Mouse (Mus musculus) CD4-positive, CD25-positive, alpha-beta regulatory T cell, adult 4 months (primary cell): ENCODE measurements around the gene Fxr2. TPM values are rescaled to one million over a fixed set of nuclear protein-coding genes. Genes with fewer than 3 reads are reported as not detected.
"Not testable (repeated sequence)": the region's sequence is repeated elsewhere in the genome, so short reads cannot be mapped to it uniquely, and the experiment has no call there.

ENCODE experiments used
- ATAC-seq: one replicate; pipeline ENCODE4 v1.8.0; 2017
- polyA plus RNA-seq, 2 experiments: library from polyadenylated mRNA; unstranded; fragments of 100-300 nt; shearing (Covaris generic); gene quantifications; one replicate each; pipeline ENCODE4 v1.2.1; 2017

Gene Fxr2
- polyA plus RNA-seq, 2 experiments from 2014 or later: 11.0 to 11.2 TPM

DNA sequence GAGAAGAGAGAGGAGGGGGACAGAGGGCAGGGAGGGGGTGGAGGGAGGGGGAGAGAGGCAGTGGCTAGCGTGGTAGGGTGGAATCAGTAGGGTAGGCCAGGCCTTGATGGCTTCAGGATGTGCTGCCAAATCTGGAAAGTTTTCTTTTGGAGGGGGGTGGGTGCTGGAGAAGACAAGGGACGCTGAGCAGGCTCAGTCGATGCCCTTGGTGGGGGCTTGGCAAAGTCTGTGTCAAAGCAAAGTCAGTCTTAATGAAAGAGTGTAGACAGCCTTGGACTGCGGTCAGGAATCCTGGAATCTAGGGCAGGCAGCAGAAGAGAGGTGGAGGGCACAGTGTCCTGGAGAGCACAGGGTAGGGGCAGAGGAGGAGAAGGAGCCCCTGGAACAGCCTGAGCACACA lies 21.9 kb upstream of the Fxr2 start:
- ATAC-seq: no peak

DNA sequence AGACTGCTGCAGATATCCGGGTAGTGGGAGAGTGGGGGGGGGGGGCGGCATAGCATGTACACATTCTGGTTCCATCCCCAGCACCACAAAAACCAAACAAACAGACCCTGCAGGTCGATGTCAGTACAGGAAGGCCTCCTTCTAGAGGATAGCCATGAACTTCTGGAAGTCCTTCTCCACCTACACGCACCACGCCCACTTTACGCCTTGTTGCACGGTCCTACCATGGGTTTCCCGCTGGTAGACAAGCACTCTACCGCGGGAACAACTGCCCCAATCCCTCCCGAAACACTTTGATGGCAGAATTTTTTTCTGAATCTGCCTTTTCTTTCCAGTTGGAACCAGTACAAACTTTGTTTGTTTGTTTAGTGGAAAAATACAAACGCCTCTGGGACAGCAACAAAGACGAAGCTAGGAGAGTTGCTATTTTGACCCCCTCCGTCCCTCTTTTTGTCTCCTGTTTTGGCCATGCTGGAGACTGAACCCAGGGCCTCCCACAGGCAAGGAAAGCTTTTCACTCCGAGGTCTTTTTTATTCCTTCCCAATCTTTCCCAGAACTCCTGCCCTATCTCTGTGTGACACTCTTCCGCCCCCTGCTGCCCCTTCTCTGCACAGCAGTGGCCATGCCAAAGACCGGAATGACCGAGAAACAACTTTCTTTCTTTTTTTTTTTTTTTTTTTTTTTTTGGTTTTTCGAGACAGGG lies 19.1 kb upstream of the Fxr2 start:
- ATAC-seq: no peak

DNA sequence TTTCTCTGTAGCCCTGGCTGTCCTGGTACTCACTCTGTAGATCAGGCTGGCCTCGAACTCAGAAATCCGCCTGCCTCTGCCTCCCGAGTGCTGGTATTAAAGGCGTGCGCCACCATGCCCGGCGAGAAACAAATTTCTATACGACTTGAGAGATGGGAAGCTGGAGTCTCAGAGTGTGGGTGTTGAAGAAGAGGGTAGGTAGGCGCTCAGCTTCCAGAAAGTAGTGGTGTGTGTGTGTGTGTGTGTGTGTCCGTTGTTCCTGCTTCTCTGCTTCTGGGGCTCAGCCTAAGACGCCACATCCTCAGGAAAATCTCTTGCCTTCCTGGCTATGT lies 18.6 kb upstream of the Fxr2 start:
- ATAC-seq: not testable (repeated sequence)

DNA sequence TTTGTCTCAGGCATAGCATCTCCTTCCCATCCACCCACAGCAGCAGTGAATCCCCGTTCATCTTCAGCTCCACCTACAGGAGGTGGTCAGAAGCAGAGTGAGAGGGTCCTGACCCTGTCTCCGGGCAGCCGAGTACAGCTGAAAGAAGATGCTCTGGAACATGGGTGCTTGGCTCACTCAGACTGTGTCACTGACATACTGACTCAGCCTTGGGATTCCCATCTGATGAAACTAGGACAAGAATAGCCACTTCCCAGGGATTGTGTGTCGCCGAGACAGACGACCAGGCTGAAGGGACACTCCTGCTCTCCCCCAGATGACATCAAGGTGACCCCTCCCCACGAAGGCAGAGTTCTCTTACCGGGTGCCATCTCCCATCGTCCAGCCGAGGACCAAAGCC lies 16.0 kb upstream of the Fxr2 start:
- ATAC-seq: no peak

DNA sequence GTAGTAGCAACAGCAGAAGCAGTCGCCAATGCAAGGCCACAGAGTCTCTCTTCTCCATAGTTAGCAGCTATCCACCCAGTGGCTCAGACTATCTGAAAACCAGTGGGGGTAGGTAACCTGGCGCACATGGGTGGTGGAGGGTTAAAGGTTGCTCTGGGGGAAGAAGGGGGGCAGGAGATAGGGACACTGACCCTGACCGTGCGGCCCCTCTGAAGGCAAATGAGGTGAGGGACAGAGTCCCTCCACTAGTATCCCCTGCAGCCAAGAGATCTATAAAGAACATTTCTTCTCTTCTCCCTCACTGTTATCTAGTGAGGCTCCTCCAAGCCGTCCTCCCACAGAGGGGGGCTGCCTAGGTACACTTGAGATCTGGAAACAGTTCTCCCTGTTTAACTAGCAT lies 15.0 kb upstream of the Fxr2 start, which contains the start of gene Shbg:
Gene Shbg, minus strand, starts transcription at position 101 of the 400 bp plus-strand sequence.
- ATAC-seq: no peak

DNA sequence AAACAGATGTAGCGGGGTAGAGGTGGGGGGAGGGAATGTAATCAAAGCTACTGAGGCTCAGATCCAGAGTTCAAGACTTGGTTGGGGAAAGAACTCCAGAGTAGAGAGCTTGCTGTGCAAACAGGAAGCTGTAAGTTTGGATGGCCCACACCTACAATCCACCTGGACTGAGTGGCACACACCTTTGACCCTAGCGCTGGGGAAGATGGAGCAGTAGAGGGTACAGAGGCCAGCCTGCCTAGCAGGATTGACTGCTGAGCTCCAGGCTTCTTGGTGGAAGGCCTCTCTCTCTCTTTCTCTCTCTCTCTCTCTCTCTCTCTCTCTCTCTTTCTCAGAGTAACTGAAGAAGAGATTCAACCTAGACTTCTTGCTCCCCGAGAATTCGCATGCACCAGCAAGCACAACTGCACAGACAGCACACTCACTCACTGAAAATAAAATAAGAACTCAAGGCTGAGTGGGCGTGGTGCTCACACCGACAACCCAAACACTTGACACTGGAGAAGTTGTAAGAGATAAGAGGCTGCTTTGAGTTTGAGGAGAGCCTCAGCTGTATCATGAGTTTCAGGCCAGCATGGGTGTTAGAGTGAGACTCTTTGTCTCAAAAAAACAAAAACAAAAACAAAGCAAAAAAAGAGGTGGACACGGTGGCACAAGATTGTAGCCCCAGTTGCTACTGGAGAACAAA lies 12.3 kb upstream of the Fxr2 start:
- no peak for ATAC-seq

DNA sequence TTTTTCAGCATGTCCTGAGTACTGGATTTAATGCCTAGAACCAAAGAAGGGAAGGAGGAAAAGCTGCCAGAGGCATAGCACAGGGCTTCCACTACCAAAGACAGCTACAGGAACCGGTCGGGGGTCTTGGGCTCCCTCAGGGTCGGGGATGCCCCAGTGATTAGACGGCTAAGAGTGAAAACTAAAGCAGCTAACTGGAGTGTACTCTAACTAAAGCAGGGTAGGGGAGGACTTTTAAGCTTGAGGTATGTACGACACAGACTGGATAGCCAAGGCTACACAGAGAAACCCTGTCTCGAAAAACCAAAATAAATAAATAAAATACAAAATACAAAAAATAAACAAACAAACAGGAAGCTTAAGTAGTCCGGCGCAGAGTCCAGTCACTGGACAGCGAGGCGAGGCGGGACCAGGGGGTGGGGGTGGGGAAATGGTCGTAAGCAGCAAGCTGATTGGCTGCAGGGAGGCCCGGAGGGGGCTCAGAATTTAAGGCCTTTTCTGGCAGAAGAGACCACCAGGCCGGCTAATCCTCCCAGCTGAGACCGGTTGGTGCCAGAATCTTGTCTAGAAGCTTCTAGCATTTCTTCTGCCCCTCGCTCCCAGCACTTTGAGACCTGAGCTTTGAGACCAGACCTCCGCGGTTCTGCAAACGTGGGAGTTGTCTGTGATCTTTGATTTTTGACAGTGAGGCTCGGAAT lies 11.1 kb upstream of the Fxr2 start, which contains the start of gene Sat2:
Gene Sat2, plus strand, starts transcription at position 454 of the 698 bp plus-strand sequence.
- no peak for ATAC-seq

DNA sequence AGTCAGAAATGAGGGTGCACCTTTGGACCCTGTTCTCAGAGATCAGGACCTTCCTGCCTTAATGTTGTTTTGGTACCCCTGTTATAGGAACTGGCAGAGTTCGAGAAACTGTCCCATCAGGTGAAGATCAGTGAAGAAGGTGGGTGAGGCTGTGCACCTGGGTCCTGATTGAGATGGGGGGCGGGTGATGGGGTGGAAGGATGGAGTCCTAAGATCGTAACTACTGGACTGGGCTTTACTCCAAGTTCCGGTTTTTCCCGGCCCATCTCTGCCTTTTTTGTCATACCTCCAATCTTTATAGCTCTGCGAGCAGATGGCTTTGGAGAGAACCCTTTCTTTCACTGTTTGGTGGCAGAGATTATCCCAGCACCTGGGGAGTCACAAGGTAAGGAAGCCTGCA lies 10.4 kb upstream of the Fxr2 start:
- ATAC-seq: no peak

DNA sequence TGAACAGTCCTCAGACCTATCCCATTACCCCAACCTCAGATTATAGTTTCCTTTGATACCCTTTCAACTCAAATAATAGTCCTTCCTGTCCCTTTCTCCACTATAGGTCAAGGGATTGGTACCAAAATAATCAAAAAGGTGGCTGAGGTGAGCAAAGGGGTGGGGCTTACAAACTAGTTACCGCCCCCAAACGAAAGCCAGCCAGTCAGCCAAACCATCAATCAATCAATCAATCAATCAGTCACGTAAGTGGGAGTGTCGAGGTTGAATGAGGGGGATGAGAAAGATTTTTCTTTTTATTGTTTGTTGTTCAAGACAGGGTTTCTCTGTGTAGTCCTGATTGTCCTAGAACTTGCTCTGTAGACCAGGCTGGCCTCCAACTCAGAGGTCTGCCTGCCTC lies 9.8 kb upstream of the Fxr2 start:
- no peak for ATAC-seq

DNA sequence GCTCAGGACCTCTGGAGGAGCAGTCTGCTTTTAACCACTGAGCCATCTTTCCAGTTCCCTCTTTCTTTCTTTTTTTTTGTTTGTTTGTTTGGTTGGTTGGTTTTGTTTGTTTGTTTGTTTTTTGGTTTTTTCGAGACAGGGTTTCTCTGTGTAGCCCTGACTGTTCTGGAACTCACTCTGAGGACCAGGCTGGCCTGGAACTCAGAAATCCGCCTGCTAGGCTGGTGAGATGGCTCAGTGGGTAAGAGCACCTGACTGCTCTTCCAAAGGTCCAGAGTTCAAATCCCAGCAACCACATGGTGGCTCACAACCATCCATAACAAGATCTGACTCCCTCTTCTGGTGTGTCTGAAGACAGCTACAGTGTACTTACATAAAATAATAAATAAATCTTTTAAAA lies 8.5 kb upstream of the Fxr2 start:
- not testable (repeated sequence) for ATAC-seq

DNA sequence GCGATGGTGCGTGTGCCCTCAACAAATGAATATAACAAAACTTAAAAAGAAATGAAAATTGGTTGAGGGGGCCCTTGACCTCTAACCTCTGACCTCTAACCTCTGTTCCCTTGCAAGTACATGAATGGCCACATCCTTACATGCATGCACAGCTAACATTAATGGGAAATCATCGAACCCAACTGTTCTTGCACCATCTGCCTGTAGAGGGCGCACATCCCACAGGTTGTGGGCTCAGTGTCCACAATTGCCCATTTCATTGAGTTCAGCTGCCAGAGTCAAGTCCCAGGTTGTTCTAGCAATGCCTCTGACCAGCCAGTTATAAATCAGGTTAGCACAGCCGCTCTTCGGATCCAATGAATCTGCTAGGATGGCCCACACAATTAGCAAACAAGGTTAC lies 4.5 kb upstream of the Fxr2 start:
- no peak for ATAC-seq

DNA sequence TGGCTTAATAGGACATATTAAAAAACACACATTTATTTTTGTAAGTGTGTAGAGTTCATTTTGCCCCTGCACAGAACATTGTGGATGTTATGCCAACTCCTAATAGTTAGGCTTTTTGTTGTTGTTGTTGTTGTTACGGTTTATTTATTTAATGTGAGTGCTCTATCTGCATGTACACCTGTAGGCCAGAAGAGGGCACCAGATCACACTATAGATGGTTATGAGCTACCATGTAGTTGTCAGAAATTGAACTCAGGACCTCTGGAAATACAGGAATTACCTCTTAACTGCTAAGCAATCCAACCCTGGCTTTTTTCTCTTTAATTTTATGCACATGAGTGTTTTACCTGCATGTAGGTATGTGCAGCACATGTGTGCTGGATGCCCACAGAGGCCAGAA lies 3.0 kb upstream of the Fxr2 start:
- ATAC-seq: no peak

DNA sequence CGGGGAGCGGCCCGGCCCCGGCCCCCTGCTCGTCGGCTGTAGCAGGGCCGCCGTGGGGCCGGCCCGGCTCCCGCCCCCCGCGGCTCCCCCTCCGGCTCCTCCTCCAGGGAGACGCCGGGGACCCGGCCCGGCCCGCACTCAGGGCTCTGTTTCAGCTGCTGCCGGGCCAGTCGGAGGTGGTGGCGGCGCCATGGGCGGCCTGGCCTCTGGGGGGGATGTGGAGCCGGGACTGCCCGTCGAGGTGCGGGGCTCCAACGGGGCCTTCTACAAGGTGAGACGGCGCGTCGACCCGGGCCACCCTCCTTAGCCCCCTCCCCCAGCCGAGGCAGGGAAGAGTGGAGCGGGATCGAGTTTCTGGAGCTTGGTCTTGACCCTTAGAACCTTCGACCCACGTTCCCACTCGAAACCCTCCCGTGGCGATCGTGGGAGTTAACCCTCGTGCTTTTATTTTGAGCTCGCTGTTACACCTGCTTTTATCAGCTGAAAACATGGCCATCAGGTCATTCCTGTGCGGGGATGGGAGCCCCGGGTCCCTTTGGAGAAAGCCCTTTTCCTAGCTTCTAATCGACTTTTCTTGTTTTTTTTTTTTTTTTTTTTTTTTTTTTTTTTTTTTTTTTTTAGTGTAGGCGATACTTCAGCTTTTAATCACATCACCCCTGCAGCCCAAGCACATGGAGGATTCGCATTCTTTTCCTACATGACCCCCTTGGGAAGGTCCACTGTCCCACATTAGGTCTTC lies 507 bp downstream of the Fxr2 start:
- ATAC-seq: peak; percentile 24

DNA sequence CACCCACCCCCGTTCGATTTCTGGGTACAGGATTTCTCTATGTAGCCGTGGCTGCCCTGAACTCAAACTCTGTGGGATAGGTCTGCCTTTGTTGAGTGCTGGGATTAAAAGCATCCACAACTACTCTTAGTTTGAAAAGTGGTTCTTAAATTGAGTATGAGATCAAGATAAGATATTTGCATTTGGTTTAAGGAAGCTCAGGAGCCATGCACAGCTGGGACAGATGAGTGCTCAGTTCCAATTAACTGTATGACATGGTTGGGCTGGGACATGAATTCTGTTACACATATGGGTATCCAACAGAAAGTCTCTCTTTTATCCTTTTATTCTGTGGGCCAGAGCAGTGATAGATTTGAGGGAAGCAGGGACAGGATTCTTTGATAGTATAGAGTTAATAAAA lies 2.7 kb downstream of the Fxr2 start:
- no peak for ATAC-seq

DNA sequence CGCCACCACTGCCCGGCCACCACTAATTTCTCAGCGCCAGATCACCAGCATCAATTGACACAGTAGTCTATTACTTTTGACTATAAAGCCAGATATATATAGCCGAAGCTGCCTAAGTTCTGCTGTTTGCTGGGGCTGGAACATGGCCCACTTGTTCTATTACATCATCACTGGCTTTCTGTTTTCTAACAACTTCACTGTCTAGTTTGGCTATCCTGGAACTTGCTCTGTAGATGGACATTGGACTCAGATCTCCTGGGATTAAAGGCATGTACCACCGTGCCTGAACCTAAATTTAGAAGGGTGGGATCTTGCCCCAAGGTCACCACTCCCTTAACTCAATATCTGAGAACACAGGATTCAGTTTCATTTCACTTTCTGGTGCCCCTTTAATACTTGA lies 13.1 kb downstream of the Fxr2 start:
- ATAC-seq: no peak

DNA sequence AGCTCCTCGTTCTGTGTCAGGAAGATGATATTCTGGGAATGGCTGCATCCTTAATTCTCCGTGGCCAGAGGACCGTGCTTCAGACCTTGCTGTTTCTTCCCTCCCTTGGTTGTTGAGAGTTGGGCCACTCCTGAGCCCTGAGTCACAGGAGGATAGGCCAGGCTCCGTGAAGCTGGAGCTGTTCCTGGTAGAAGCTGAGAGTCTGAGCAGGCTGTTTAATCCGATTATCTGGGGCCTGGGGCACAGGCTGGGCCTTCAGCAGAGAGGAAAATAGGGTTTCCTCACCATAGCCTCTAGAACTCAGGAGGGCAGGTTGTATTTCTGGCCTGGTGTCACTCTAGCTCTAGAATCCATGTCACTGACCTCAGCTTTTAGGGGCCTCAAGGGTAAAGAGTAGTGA lies 20.6 kb downstream of the Fxr2 start:
- ATAC-seq: no peak

DNA sequence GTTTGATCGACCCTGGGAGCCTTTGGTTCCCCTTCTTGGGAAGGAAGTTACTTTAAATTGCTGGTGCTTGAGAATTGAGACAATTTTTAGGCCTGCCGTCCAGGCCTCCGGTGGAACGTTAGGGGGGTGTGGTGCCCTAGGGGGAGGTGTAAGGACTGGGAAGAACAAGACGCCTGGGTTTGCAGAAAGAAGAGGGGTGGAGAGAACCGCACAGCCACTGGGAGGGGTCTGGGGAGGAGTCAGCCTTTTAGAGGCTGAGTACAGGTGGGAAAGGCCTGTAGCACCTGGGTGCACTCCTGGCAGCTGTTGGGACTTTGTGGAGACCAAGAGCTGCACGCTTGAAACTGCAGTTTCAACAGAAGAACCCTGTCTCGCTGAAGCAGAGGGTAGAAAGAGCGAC lies 22.0 kb downstream of the Fxr2 start:
- no peak for ATAC-seq

DNA sequence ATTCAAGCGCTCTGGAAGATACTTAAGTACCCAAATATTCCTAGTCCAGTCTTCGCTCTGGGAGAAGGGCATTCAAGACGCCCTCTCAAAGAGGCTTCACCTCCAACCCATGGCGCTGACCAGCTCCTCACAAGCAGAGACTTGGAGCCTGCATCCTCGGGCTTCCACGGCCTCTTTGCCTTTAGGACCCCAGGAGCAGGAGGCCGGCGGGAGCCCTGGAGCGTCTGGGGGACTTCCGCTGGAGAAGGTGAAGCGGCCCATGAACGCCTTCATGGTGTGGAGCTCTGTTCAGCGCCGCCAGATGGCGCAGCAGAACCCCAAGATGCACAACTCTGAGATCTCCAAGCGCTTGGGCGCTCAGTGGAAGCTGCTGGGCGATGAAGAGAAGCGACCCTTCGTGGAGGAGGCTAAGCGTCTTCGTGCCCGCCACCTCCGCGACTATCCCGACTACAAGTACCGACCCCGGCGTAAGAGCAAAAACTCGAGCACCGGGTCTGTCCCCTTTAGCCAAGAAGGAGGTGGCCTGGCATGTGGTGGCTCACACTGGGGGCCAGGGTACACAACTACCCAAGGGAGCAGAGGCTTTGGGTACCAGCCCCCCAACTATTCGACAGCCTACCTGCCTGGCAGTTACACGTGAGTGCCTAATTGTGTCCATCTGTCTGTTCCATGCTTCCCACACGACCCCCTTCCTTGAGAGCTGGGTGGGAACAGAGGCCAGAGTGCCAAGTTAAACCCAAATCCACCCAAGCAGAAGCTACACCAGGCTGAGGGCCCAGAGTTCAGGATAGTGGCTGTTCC lies 22.7 kb downstream of the Fxr2 start, which contains the start of gene Sox15:
Gene Sox15, plus strand, starts transcription at position 51 of the 801 bp plus-strand sequence.
- no peak for ATAC-seq

DNA sequence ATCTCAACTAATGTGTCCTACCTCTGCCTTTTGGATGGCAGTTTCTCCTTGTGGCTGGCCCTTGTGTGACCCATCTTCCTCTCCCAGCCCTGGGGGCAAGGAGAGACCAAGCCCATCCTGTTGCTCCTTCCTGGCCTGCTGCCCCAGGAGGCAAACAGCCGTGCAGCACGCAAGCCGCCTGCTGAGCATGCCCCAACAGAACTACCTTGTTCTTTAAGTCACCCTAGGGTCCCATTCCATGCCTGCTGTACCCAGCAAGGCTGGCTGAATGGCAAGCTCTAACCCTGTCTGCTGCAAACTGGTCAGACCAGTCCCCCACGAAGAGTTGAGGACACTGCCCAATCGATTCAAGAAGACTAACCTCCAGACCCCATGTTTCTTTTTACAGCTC lies 23.3 kb downstream of the Fxr2 start:
- ATAC-seq: no peak

DNA sequence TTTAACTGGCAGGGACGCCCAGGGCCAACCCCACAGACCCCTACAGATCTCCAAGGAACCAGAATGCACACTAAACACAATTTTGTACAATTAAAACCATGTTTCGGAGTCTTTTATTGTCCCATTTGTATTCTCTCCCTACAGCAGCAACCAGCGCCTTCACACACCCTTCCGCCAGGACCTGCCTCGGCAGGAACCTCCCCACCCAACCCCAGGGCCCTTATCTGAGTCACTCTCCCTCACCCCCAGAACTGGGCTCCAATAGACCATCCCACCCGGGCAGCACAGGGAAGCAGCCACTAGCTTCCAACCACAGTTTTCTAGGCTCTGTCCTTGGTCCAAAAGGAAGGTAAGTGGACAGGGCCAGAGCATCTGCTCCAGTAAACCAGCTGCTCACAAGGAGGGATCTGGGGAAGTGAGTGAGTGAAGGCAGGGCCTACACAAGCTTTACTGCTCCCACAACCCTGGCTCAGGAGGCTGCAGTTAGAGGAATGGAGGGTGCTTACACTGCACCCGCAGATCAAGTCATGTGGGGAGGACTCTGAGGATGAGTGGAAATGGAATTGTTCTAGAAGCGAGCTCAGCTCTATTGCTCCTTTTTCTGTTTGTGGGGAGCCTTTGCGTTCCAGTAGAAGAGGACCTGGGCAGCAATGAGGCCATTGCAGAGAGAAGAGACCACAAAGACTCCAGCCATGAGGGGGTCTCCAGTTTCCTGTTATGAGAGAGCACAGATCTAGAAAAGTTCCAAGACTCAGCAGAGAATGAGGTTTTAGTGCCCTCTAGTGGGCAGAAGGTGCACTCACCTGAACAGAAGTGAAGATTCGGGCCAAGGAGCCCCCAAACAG lies 24.0 kb downstream of the Fxr2 start:
- ATAC-seq: peak; percentile 45

DNA sequence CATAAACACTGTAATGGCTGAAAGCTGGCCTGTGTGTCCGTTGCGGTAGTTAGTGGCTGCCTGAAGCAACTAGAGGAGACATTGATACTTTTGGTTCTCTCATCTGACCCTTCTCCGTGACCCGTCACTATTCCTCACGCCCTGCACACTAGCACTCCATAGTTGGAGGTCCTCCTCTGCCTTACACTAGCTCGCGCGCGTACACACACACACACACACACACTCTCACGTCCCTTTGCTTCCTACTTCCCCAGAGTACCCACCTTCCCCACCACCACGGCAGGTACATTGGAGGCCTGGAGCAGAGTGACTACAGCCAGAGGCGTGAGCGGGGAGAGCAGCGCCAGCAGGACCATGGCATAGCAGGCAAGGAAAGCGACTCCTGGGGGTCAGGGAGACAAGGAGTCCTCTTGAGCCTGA lies 24.7 kb downstream of the Fxr2 start:
- ATAC-seq: no peak
